Mouse (Mus musculus) ES-CJ7 (cell line): Measurements from ENCODE around the gene Nos3.

Experiments
- DNase-seq: peaks from one replicate; pipeline ENCODE4 v3.0.0; 2011; ENCODE audit warnings: low read depth, low spot score

Nos3 gene

DNA sequence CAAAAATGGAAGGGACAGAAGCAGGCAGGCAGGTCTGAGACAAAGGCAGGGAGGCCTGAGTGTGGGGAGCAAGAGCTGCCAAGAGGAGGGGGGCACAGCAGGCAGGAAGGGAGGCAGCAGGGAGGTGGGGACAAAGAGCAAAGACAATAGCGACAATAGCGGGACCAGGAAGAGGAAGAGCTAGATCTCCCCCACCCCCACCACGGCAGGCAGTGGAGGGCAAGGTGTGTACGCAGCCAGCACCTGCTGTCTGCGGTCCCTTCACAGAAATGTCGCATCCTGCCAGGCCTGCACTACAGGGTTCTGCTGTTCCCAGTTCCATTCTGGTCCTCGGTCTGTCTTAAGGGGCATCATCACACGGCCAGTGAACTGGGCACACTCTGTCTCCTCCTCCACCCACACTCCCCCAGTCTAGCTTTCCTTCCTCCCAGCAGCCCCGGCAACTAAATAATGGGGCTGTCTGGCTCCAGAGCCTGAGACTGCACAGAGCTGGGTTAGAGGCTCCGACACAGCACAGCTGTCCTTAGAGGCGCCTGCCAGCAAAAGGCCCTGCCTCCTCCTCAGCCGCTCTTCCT lies 20.0 kb upstream of the Nos3 start:
- no peak for DNase-seq

DNA sequence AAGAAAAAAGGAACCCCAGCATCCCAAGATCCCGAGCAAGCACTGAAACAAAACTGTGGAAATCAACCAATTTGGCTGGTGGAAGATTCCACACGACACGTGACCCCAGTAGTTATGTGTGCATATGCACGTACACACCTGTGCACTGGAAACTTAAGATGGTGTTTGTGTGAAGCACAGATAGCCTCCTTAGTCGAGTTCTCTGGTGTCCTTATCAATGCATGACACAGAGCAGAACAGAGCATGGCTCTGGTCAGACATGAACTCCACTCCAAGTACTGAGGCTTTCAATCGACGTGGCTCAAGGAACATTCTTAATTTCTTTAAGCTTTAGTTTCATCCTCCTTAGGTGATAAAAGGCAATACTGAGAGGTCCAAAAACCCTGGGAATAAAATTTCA lies 18.3 kb upstream of the Nos3 start:
- no peak for DNase-seq

DNA sequence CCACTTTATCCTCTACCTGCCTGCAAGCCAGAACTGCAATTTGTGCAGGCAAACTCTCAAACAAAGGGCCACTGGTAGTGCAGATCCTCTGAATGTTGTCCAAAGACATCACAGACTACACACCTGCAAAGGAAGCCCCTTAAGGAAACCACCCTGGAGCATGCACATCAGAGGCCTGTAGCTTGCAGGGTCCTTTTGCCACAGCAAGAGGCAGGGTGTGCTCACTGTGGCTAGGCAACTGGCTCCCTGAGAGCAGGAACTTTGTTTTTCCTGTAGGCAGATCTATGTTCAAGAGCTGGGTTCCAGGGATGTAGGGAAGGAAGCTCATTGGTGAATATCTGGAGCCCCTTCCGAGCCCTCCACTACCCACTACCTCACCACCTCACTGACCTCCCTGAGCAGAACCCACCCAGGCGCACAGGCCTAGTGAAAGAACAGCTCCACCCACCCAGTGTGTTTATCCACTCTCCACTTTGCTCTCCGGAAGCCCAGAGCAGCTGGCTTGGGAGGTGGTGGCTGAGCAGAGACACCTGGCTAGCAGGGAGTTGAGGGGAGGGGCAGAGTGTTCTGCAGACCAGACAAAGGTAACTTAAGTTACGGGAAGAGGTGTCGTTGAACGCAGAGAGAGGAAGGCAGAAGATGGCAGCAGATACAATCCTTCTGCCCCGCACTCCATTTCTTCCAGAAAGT lies 17.3 kb upstream of the Nos3 start:
- DNase-seq: peak; percentile 42

DNA sequence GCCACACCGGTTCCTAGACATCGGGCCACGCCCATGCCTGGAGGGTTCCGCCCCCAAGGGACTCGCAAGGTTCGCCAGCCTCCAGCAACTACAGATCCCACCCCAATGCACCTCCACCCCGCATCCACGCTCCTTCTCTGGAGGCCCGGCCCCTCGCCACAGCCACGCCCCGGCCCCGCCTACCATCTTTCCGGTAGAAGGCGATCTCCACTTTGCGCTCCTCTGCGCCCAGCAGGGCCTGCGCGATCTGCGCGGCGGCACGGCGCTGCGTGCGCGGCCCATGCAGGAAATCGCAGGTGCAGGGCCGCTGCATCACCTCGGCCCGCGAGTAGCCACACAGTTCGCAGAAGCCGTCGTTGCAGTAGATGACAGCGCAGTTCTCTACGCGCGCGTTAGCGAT lies 16.5 kb upstream of the Nos3 start:
- peak; percentile 94 for DNase-seq

DNA sequence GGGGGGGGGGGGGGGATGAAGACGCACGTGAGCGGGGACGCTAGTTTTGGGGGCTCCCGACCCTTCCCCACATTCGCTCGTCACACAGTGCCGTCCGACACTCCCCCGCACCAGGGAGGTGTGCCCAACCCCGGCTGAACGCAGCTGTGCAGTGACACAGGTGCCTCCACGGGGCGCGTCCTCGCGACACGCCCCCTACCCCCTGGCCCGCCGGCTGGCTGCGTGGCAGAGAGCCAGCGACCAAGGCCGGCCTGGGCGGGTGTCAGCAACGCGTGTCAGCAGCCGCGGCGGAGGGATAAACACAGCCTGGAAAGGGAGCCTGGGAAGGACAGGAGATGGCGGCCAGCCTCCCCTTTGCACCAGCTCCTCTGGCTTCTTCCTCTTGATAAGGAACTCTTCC lies 16.1 kb upstream of the Nos3 start:
- DNase-seq: peak; percentile 19

DNA sequence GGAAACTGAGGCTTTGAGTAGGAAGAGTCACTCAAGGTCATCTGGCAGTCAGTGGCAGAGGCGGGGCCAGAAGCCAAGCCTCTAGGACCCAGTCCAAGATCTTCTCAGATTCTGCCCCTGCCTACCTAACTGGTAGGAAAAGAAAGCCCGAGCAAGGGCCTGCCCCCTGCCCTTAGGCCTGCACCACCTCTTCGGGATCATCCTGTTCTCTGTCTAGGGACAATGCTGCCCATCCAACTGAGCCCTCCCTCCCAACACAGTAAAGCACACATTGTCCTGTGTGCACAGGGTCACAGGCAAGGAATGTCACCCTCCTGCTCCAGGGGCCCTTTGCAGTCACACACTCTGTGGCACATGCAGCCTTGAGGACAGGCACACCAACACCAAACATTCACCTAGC lies 14.5 kb upstream of the Nos3 start:
- DNase-seq: no peak

DNA sequence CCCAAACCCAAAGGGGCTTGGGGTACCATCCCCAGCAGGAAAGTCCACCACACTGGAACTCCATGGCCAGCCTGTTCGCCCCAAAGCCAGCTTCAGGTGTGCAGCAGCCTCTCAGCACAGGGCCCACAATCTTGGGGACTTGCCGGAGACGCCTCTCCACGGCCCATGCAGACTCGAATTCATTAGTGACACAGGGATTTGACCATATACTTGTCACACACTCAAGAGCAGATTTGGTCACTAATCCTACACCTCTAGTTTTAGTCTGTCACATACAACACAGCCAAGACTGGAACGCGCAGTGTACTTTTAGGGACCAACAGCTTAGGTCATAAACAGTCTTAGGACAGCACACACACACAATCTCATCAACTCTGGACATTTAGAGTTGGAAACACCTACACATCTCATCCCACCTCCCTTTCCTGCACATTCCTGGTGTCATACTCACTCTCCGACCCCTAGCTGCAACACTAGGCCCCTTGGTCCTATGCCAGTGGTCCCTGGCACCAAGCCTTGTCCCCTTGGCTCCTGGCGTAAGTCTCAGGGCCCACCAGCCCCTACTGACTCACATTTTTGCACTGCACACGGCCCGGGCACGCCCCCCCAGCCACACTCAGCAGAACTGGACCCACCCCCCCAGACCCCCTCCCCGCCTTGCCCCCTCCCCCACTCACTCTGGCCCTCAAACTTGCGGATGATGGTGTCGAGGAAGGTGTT lies 13.9 kb upstream of the Nos3 start:
- DNase-seq: no peak

DNA sequence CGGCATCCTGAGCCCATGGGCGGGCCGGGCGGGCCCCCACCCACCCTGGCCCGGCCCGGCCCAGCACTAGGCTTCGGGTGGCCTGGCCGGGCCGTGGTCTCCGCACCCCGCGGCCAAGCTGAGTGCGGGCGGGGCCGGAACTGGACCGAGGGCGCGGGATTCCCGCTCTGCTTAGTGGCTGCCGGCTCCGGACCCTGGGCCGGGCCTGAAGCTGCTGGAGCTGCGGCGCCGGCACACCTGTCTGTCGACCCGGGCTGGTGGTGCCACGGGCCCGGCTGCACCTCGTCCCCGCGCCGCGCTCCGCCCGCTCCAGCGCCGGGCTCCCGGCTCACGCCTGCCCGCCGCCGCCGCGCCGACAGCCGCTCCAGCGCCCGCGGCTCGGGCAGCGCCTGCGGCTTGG lies 13.3 kb upstream of the Nos3 start, which contains the start of gene Kcnh2:
Kcnh2 (minus strand) TSS at position 327 of the 400 bp plus-strand sequence.
- no peak for DNase-seq

DNA sequence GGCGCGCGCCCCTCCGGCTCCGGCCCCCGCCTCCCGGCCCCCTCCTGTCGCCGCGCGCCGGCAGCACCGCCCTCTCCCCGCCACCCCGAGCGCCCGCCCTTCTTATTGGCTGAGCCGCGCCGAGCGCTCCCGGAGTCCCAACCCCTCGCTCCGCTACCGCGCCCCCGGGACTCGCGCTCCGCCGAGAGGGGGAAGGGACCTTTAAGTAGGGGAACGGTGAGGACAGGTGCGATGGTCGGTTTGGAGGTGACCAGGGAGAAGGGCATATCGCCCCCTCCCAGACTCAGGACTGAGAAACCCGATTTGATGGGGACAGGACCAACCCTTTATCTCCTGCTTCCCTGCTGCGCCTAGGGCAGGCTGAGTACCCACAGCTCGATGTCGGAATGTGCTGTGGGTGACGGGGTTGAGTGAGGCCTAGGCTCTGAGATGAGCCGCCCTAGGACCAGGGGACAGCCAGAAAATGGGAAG lies 12.9 kb upstream of the Nos3 start:
- DNase-seq: peak; percentile 71

DNA sequence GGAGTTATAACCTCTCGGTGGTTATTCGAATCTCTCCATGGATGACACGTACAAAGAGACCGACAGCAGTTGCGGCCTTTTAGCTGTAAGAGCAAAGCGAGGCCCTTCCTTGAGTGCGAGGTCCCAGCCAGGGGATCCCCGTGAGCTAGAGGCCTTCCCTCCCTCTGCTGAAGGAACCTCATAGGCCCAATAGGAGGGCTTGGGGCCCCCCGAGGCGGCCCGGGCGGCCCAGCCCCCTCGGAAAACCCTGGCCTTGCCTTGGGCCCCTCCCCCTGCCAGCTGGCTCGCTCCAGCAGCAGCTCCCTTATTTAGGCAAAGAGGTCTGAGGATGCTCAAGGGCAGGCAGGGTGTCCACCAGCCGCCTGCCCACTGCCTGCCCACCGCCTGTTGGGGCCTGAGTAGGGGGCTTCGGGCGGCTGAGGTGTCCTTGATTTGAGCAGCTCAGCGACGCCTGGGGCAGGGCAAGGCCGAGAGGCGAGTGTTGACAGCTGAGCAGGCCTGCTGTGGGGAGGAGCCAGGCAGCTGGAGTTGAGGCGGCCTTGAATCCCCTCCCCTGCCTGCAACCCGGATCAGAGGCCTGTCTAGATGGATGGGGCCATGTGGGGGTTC lies 12.3 kb upstream of the Nos3 start:
- DNase-seq: peak; percentile 28

DNA sequence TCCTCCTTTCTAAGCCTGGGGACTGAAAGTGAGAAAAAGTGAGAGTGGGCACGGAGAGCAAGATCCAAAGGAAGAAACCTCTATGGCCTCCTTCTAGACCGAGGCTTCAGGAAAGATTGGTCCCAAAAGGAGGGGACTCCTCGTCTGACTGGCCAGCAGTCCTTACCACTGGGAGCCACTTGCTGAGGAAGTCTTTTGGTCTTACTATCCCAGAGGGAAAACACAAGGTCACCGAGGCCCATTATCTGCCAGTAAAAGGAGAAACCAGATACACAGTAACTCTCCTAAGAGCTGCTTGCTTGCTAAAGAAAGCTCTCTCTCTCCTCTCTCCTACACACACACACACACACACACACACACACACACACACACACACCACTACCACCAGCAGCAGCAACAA lies 11.3 kb upstream of the Nos3 start:
- no peak for DNase-seq

DNA sequence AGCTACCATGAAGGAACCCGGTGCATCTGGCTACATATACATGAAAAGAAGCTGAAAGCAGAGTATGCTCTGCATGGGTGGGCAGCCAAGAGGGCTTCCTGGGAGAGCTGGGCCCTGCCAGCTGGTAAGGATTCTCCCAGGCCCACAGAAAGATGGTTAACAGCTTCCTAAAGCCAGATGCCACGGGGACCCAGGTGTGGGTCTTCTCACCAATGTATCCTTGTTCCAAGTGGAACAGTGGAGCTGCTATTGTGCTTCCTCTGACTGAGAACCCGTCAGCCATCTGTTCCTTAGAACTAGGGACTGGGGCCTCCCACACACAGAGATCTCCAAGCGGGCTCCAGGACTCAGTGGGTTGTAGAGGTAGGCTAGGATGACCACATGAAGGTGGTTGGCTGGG lies 7.8 kb upstream of the Nos3 start:
- no peak for DNase-seq

DNA sequence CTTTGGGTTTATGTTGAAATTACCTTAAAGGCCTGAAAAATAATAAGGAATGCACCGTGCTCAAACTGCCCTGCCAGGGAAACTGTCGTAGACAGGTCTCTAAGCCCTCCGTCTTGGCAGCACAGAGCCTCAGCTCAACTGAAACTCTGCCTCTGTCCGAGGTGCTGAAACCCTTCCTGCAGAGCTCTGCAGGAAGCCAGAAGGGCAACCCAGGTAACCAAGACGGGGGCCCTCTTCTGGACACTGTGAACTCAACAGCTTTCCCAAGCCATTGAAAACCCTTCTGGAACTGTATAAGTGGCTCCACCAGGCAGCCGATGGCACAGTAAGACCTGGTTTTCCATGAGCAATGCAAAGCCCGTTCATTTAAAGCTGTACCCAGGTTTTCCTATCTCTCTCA lies 7.1 kb upstream of the Nos3 start:
- DNase-seq: peak; percentile 88

DNA sequence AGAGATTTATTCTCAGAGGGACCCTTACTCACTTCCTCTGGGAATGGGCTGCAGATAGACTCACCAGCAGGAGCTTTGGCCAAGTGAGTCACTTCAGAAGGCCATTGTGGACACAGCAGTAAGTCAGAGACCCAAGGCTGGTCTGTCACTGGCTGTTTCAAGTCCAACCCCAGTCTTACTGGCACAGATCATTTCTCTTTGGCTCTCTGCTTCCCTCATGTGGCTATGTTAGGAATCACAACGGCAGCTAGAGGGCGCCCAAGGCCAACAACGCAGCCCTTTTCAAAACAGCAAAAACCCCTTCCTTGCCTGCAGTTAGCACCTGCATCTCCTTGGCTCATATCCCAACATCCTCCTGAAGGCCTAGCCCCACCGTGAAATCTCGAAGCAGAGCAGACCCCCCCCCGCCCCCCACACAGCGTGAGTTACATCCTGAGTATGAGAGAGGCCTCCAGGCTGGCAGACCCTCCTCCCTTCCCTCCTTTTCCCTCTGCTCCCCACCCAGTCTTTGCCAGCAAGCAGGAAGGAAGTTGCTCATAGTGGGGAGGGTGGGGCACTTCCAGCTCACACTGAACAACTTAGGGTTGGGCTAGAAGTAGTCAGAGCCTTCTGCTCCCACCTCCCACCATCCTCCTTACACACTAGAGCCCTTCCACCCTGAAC lies 3.7 kb upstream of the Nos3 start:
- peak; percentile 92 for DNase-seq

DNA sequence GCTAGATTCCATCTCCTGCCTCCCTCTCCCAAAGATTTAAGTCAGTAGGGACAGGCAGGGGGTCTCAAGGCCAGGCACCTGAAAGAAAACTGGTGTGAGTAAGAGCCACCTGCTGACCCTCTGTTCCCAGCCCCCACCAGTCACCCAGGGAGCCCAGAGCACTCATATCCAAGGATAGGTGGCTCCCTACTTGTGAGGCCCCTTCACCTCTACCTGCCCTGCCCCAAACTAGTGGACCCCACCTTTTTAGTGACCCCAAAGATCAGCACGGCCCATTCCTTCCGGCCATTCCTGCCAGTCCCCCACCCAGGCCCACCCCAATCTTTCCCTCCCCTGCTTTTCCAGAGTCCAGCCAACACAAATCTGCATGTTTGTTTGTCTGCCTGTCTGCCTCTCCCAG lies 1.1 kb upstream of the Nos3 start:
- DNase-seq: no peak

DNA sequence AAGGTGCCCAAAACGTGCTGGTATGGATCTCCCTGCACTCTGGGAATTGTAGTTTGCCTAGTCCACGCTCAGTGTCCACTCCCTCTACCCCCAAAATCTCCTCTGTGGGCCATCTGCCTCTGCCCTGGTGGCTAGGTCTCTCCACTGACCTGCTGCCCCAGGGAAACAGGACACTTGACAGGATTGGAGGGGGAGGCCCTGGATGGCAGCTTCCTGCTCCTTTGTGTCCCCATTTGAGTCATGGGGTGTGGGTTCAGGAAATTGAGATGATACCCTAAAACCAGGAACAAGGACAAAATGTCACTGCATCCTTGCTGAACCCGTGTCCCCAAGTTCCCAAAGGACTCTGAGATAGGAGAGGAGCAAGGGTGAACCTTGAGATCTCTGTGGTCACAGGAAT lies 549 bp upstream of the Nos3 start:
- no peak for DNase-seq

DNA sequence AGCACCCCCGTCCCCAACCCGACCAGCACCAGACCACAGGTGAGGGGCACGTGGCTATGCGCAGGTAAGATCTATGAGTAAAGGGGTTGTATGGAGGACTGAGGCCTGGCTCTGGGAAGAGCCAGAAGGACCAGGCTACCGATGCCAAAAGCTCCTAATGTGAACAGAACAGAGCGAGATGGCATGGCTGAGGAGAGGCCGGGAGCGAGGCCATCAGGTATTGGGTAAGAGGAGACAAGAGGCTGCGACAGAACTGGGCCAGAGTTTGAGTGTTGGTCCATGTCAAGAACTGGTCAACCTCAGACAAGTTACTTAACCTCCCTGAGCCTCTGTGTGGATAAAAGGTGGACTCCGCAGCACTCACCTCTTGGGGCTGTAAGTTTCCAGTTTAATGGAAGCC lies 353 bp downstream of the Nos3 start:
- no peak for DNase-seq

DNA sequence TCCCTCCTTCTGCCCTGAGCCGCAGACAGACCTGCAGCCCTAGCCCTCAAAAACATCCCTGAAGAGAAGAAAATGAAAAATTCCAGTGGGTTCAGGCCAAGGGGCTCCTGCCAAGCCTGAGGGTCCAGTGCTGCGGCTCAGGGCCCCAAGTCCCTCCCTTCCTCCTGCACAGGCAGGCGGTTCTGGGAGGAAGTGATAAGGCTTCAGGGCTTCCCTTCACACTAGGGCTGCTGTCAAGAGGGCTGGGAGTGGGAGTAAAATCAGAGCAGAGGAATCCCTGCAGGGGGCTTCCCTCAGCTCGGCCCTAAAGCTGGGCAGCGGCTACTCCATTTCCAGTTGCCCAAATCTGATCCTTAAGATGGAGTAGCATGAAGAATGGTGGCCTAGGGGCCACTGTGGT lies 918 bp downstream of the Nos3 start:
- no peak for DNase-seq

DNA sequence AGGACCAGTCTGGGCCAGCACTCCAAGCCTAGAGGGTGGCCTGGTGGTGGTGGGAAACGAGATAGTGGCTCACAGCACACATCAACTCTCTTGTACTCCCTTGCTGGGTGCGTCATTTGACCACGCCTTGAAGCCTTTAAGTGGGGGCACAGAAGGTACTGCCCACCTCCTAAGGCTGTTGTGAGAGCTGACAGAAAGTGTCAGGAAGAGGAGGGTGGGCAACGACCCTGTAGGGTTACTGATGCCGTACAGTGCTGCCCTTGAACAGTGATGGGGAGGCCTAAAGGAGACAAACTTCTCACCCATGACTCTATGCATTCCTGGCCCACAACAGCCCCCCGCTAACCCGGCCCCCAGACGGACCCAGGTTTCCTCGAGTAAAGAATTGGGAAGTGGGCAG lies 1.8 kb downstream of the Nos3 start:
- DNase-seq: no peak

DNA sequence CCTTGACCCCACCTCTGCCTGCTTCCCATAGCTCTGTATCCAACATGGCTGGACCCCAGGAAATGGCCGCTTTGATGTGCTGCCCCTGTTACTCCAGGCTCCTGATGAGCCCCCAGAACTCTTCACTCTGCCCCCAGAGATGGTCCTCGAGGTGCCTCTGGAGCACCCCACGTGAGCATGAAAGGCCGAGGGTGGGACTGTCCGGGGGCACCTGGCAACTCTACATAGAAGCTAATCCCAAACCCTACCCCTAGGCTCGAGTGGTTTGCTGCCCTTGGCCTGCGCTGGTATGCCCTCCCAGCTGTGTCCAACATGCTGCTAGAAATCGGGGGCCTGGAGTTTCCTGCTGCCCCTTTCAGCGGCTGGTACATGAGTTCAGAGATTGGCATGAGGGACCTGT lies 5.2 kb downstream of the Nos3 start:
- DNase-seq: no peak

DNA sequence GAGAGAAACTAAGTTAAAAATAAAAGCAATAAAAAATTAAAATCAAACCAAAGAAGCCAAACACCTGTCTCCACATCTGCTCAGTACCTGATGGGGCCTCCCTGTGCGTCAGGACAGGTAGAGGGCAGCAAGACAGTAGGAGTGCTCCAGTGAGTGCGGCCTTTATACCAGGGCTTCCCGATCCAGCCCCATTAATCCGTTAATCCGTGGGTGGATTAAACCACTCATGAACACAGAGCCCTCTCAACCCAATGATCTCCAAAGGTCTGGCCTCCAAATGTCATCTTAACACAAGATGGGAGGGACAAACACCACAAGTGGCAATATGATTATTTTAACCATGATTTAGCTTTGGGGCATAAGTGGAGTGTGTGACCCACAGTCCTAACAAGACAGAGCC lies 9.2 kb downstream of the Nos3 start:
- no peak for DNase-seq

DNA sequence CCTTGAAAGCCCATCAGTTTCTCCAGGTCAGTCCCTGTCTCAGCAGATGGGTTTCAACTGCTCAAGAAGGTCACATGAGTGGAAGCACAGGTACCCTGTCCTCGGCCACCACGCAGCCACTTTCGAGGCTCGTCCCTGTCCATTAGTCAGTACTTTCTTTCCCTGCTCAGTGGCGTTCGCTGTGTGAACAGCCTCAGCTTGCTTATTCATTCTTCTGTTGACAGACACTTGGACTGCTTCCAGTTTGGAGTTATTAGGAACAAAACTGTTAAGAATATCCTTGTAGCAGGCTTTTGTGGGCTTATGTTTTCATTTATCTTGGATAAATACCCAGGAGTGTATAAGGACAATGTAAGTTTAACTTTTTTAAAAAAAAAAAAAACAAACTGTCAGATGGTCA lies 9.6 kb downstream of the Nos3 start:
- DNase-seq: no peak
